Mouse (Mus musculus): ENCODE results near the gene Brap.

Brap gene

GRCm38 (mm10) chr5:121720888-121721585, 60.7 kb downstream of the Brap start:
- no peak for DNase-seq

DNA sequence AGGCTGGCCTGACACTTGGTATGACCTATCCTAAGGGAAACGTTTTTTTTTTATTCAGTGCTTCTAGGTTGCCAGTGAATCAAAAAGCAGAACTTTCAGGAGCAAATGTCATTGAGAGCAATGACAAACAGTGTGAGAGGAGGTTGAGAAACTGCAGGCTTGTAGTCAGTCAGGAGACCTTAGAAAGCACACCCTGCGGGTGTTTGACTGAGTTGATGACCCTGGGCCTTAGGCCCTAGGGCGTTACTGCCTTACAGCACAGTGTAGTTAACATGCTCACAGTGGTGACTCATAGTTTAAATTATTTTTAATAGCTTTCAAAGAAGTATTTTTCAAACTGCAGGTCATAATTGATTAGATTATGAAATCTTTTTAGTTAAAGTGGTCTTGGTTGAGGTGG, 61.5 kb downstream of the Brap start:
- no peak for DNase-seq

- no peak for DNase-seq
Observed at GRCm38 (mm10) chr5:121724678-121725077, 64.3 kb downstream of the Brap start.

DNA sequence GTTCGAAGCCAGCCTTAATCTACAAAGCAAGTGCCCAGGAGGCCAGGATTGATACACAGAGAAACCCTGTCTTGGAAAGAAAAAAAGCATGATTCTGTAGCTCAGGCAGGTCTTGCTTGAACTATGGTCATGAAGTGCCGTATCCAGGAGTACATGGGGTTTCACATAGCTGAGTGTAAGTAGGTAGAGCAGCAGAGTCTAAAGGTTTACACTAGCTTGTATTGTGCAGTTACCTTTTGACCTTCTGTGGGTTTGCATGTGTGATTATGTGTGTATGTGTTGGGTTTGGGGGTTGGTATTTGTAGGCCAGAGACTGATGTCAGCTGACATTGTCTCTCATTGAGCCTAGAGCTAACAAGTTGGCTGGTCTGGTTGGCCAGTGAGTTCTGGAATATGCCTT, 69.7 kb downstream of the Brap start:
- no peak for DNase-seq

DNA sequence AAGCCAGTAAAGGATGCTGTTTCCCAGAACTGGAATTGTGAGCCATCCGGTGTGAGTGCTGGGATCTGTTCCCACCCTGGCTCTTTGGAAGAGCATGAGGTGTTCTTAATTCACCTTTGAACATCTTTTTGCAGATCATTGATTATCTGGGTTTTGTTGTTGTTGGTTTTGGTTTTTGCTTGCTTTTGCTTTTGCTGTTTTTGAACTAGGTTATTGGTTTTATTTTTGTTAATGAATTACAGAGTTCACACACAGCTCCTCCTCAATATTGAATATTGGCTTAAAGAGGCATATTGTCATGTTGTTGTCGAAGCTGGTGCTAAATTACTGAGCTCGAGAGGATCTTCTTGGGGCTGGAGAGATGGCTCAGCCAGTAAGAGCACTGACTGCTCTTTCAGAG, 76.3 kb downstream of the Brap start:
- no peak for DNase-seq
